Mouse (Mus musculus) cerebellum, adult 2 months (tissue): ENCODE measurements at regions not wholly inside any gene's neighbourhood (a gene's known extent, or its start where the extent isn't known, plus 50 kb on each side); places are given as distances from the start of the nearest gene placed in this dataset.

ENCODE experiments used
- CTCF ChIP-seq: fragments of 200-500 bp; IDR thresholded peaks from 2 replicates; pipeline ENCODE4 v1.5.1; 2011; ENCODE audit warnings: low read depth, mild to moderate bottlenecking, control low read depth, low read length, moderate library complexity, borderline replicate concordance; ENCODE audit not compliant: insufficient read depth
- POLR2A ChIP-seq: fragments of 200-500 bp; IDR thresholded peaks from 2 replicates; pipeline ENCODE4 v1.6.1; 2011; ENCODE audit warnings: low read length, control low read depth, borderline replicate concordance; ENCODE audit not compliant: insufficient read depth

DNA sequence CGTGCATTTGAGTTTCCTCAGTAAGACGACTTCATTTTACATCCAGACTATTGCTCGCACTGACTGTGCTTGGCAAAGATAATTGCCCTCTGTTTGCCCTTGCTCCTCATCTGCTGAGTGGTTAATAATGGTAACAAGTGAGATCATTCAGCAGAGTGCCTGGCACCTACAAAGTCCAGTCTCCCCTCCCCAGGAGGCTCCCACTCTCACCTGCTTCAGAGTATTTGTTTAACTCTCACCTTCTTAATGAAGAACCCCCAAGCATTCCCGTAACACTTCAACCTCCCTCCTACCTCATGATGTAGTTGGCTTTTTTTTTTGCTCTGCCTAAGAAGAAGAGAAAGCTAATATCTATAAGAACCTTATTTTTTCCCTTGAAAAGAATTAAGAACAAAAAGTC, 288.6 kb upstream of the Sel1l start:
- TF ChIP-seq CTCF (no peak), POLR2A (no peak)
